Mouse (Mus musculus): ENCODE results near the gene Elk1. TPM values are rescaled to one million over a fixed set of nuclear protein-coding genes. Genes with fewer than 3 reads are reported as not detected.

Elk1 gene
- total and polyA plus RNA-seq, 3 experiments: 6.1 to 12.5 TPM; not detected in 1

GRCm38 (mm10) chrX:20915075-20915474 is 35.3 kb downstream of the Elk1 start (continued):
- TF ChIP-seq MEF2A (IDR thresholded peaks at IDR 0.05; ENCODE audit: extremely low read depth, insufficient replicate concordance, low read depth, low read length, poor library complexity, severe bottlenecking): no peak
- no peak for TF ChIP-seq SIN3A (IDR thresholded peaks at IDR 0.05; ENCODE audit: low read length)
- TF ChIP-seq ELF1 (IDR thresholded peaks at IDR 0.05; ENCODE audit: low read depth, low read length): no peak
- no peak for TF ChIP-seq HCFC1 (IDR thresholded peaks at IDR 0.05; ENCODE audit: low read depth, low read length)

GRCm38 (mm10) chrX:20913726-20914125 is 36.7 kb downstream of the Elk1 start:
- H3K9me3 ChIP-seq (replicated peaks; ENCODE audit: insufficient read depth, low read length): no peaks in the 10 kb centered on the region
- DNase-seq (ENCODE audit: low read depth, low spot score): peak; percentile 79
- no peak overlapping the region for H3K4me3 ChIP-seq (ENCODE audit: control insufficient read depth in 1 of 2, insufficient read depth in 1 of 2, low read depth in 2 of 2, low read length in 2 of 2)
- H3K27me3 ChIP-seq (ENCODE audit: control insufficient read depth in 1 of 2, insufficient read depth in 2 of 2, low read length in 2 of 2): peaks cover 2 to 10% of the 10 kb centered on the region in 2 experiments; a peak in 3 of 4 replicates
- H3K79me2 ChIP-seq (ENCODE audit: control insufficient read depth, insufficient read depth, low read length, poor library complexity): no peaks in the 10 kb centered on the region
- H3K36me3 ChIP-seq (ENCODE audit: control insufficient read depth in 1 of 2, insufficient read depth in 2 of 2, low read length in 2 of 2): peaks cover 0 to 16% of the 10 kb centered on the region in 2 experiments; a peak in 2 of 4 replicates
- peaks cover 6 to 13% of the 10 kb centered on the region in 2 experiments; a peak in 3 of 4 replicates for H3K4me1 ChIP-seq (ENCODE audit: control insufficient read depth in 1 of 2, insufficient read depth in 2 of 2, low read length in 2 of 2)
- TF ChIP-seq POLR2AphosphoS2 (IDR thresholded peaks at IDR 0.05; ENCODE audit: low read length): no peak
- TF ChIP-seq UBTF (IDR thresholded peaks at IDR 0.05; ENCODE audit: borderline replicate concordance, insufficient read depth, low read depth, low read length): no peak
- no peak for TF ChIP-seq ZC3H11A (IDR thresholded peaks at IDR 0.05; ENCODE audit: low read depth, low read length)
- TF ChIP-seq MAZ (IDR thresholded peaks at IDR 0.05; ENCODE audit: low read depth, low read length): no peak
- no peak for TF ChIP-seq RCOR1 (IDR thresholded peaks at IDR 0.05; ENCODE audit: low read depth, low read length)
- no peak for TF ChIP-seq TCF12 (IDR thresholded peaks at IDR 0.05; ENCODE audit: low read depth, low read length)
- TF ChIP-seq POLR2A (IDR thresholded peaks at IDR 0.05; ENCODE audit: control insufficient read depth in 1 of 2, insufficient read depth in 1 of 2, low read depth in 1 of 2, low read length in 2 of 2, poor library complexity in 1 of 2): no peak
- no peak for TF ChIP-seq ELF1 (IDR thresholded peaks at IDR 0.05; ENCODE audit: low read depth, low read length)
- TF ChIP-seq MAX (IDR thresholded peaks at IDR 0.05; ENCODE audit: low read length): peak; percentile 13; the same call in 1 of the 2 replicates
- TF ChIP-seq MXI1 (IDR thresholded peaks at IDR 0.05; ENCODE audit: low read depth, low read length): 0 out of 2 replicates have a peak, but pooled peaks have one; percentile 31
- no peak for TF ChIP-seq HCFC1 (IDR thresholded peaks at IDR 0.05; ENCODE audit: low read depth, low read length)
- TF ChIP-seq BHLHE40 (IDR thresholded peaks at IDR 0.05; ENCODE audit: borderline replicate concordance, low read depth, low read length): no peak
- TF ChIP-seq E2F4 (IDR thresholded peaks at IDR 0.05; ENCODE audit: borderline replicate concordance, low read depth, low read length): no peak
- TF ChIP-seq TAL1 (IDR thresholded peaks at IDR 0.05; ENCODE audit: low read length): no peak
- TF ChIP-seq EP300 (IDR thresholded peaks at IDR 0.05; ENCODE audit: low read depth in 1 of 2, low read length in 2 of 2): peak in 1 of 2 experiments; percentile 49; a peak in 1 of 4 replicates
- TF ChIP-seq GABPA (IDR thresholded peaks at IDR 0.05; ENCODE audit: low read depth, low read length): no peak
- TF ChIP-seq NELFE (IDR thresholded peaks at IDR 0.05; ENCODE audit: low read depth, low read length): no peak
- no peak for TF ChIP-seq ZKSCAN1 (IDR thresholded peaks at IDR 0.05; ENCODE audit: low read depth, low read length)
- no peak for TF ChIP-seq USF1 (IDR thresholded peaks at IDR 0.05; ENCODE audit: low read depth, low read length)
- no peak for TF ChIP-seq CTCF (IDR thresholded peaks at IDR 0.05 in 2 of 3, conservative IDR thresholded peaks at IDR 0.05 in 1 of 3; ENCODE audit: control insufficient read depth in 1 of 3, insufficient read depth in 1 of 3, low read depth in 2 of 3, low read length in 3 of 3, poor library complexity in 1 of 3, severe bottlenecking in 1 of 3)
- no peak for TF ChIP-seq CHD2 (IDR thresholded peaks at IDR 0.05; ENCODE audit: low read length)
- TF ChIP-seq USF2 (IDR thresholded peaks at IDR 0.05; ENCODE audit: borderline replicate concordance in 1 of 2, insufficient read depth in 1 of 2, low read depth in 1 of 2, low read length in 2 of 2): no peak
- no peak for TF ChIP-seq POLR2AphosphoS5 (IDR thresholded peaks at IDR 0.05; ENCODE audit: borderline replicate concordance, low read depth, low read length)
- TF ChIP-seq TBP (IDR thresholded peaks at IDR 0.05; ENCODE audit: low read depth, low read length): no peak
- TF ChIP-seq JUND (IDR thresholded peaks at IDR 0.05; ENCODE audit: low read depth, low read length): no peak
- peak; percentile 22; the same call in 1 of the 2 replicates for TF ChIP-seq MYC (IDR thresholded peaks at IDR 0.05; ENCODE audit: low read depth, low read length)
- TF ChIP-seq SMC3 (IDR thresholded peaks at IDR 0.05; ENCODE audit: low read depth, low read length): no peak
- TF ChIP-seq GATA1 (IDR thresholded peaks at IDR 0.05; ENCODE audit: low read depth, low read length): 0 out of 2 replicates have a peak, but pooled peaks have one; percentile 38
- TF ChIP-seq CHD1 (IDR thresholded peaks at IDR 0.05; ENCODE audit: low read depth, low read length): no peak
- no peak for TF ChIP-seq SIN3A (IDR thresholded peaks at IDR 0.05; ENCODE audit: low read length)
- TF ChIP-seq ZNF384 (IDR thresholded peaks at IDR 0.05; ENCODE audit: low read depth, low read length): no peak
- no peak overlapping the region for H3K9ac ChIP-seq (ENCODE audit: control insufficient read depth, low read depth, low read length, poor library complexity, severe bottlenecking)
- no peak overlapping the region for H3K27ac ChIP-seq (ENCODE audit: control insufficient read depth, low read depth, low read length)

All from MEL (cell line).